Mouse (Mus musculus): Measurements from ENCODE around the gene Gm2310.

DNA sequence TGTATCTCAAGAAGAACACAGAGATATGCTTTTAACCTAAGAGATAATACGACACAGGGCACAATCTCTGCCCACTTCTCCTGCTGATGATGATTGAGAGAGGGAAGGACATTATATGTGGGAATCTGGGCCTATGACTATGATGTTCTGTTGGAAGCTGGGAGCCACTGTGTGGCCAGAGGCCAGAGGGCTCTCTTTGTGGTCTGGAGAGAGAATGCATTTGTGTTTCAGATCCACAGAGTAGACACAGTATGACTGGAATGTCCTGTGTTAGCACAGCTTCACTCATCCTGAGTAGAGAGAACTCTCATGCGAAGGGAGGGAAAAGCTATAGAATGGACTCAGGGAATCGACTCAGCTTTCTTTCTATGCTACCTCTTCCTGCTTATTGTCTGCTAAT is 44.6 kb upstream of the Gm2310 start:
- TF ChIP-seq POLR2A (IDR thresholded peaks at IDR 0.05; ENCODE audit: control insufficient read depth, extremely low read depth, insufficient read depth, low read length, poor library complexity) = no peak
- no peak for TF ChIP-seq CTCF (IDR thresholded peaks at IDR 0.05; ENCODE audit: borderline replicate concordance, control insufficient read depth, extremely low read depth, insufficient read depth, low read length, poor library complexity)
